Mouse (Mus musculus) C2C12 (cell line): Measurements from ENCODE around the gene Zfp39. TPM values are rescaled to one million over a fixed set of nuclear protein-coding genes. Genes with fewer than 3 reads are reported as not detected.

Experiments
- H3K27me3 ChIP-seq: one replicate; pipeline ENCODE4 v1.6.1; 2011; ENCODE audit not compliant: control insufficient read depth, insufficient read depth, insufficient read length
- H3K36me3 ChIP-seq: one replicate; pipeline ENCODE4 v1.6.1; 2011; ENCODE audit not compliant: control insufficient read depth, insufficient read depth
- H3K4me3 ChIP-seq: one replicate; pipeline ENCODE4 v1.5.1; 2011; ENCODE audit warnings: mild to moderate bottlenecking, control low read depth; ENCODE audit not compliant: poor library complexity, insufficient read depth, severe bottlenecking
- H3K79me2 ChIP-seq: one replicate; pipeline ENCODE4 v1.6.1; 2011; ENCODE audit not compliant: control insufficient read depth, insufficient read depth
- H3K79me3 ChIP-seq: one replicate; pipeline ENCODE4 v1.6.1; 2011; ENCODE audit warnings: low read depth, control low read depth
- H3ac ChIP-seq: one replicate; pipeline ENCODE3; 2011; ENCODE audit warnings: low read depth; ENCODE audit not compliant: control insufficient read depth, insufficient read length
- CEBPB ChIP-seq: IDR thresholded peaks from one replicate; pipeline ENCODE4 v1.6.1; 2011; ENCODE audit warnings: low read depth, mild to moderate bottlenecking, control low read depth, moderate library complexity
- CTCF ChIP-seq: IDR thresholded peaks from one replicate; pipeline ENCODE4 v1.5.1; 2011; ENCODE audit not compliant: control insufficient read depth, insufficient read depth, insufficient read length
- FOSL1 ChIP-seq: IDR thresholded peaks from one replicate; pipeline ENCODE4 v1.8.0; 2011; ENCODE audit warnings: mild to moderate bottlenecking, low read length; ENCODE audit not compliant: poor library complexity, insufficient read depth, severe bottlenecking
- MAX ChIP-seq: IDR thresholded peaks from one replicate; pipeline ENCODE4 v1.6.1; 2011; ENCODE audit warnings: mild to moderate bottlenecking, control low read depth
- MYOD1 ChIP-seq: IDR thresholded peaks from one replicate; pipeline ENCODE4 v1.6.1; 2011; ENCODE audit warnings: low read depth; ENCODE audit not compliant: control insufficient read depth, insufficient read length
- MYOG ChIP-seq: IDR thresholded peaks from one replicate; pipeline ENCODE4 v1.6.1; 2011; ENCODE audit not compliant: control insufficient read depth, insufficient read length; ENCODE audit errors: extremely low read depth
- USF1 ChIP-seq: IDR thresholded peaks from one replicate; pipeline ENCODE4 v1.6.1; 2011; ENCODE audit warnings: low read depth, mild to moderate bottlenecking, control low read depth, moderate library complexity
- polyA plus RNA-seq: library from polyadenylated mRNA; unstranded; fragments of >200 nt; fragmentation: generic; extraction: Trizol; gene quantifications from one replicate; pipeline ENCODE4 v1.2.1, GENCODE M21; 2012; ENCODE audit warnings: missing spikeins

Gene Zfp39
- polyA plus RNA-seq, 1 experiment = 0.64 TPM

GRCm38 (mm10) chr11:58938322-58939087 lies 34.5 kb upstream of the Zfp39 start, which contains the start of gene Rnf187:
TSS of gene Rnf187 (minus strand) at chr11:58938916.
- Histone ChIP-seq H3ac (peak within 1 kb of the TSS; percentile 95), H3K27me3 (no peaks in the 10 kb centered on the region), H3K79me2 (peaks cover 32% of the 10 kb centered on the region), H3K79me3 (peaks cover 18% of the 10 kb centered on the region), H3K36me3 (peaks cover 28% of the 10 kb centered on the region), H3K4me3 (peak within 1 kb of the TSS; percentile 97)
- no peak for TF ChIP-seq MYOG
- TF ChIP-seq FOSL1 = no peak
- TF ChIP-seq MYOD1 = peak; percentile 37
- no peak for TF ChIP-seq USF1
- TF ChIP-seq MAX = peak; percentile 49

- Histone ChIP-seq H3K79me3 (peaks cover 18% of the 10 kb centered on the region), H3K36me3 (peaks cover 31% of the 10 kb centered on the region), H3K27me3 (no peaks in the 10 kb centered on the region), H3ac (peak overlapping the region; percentile 95), H3K4me3 (peak overlapping the region; percentile 97), H3K79me2 (peaks cover 32% of the 10 kb centered on the region)
- TF ChIP-seq USF1 (no peak), MYOD1 (no peak), MYOG (no peak), FOSL1 (no peak), CEBPB (no peak), MAX (no peak), CTCF (no peak)
These were observed 33.9 kb upstream of the Zfp39 start for GRCm38 (mm10) chr11:58937909-58938308.

- TF ChIP-seq CTCF (no peak), CEBPB (no peak), MAX (no peak), MYOG (no peak), FOSL1 (no peak), MYOD1 (no peak), USF1 (no peak)
- no peak overlapping the region for H3ac ChIP-seq
- H3K27me3 ChIP-seq = no peaks in the 10 kb centered on the region
- peaks cover 43% of the 10 kb centered on the region for H3K36me3 ChIP-seq
- H3K79me2 ChIP-seq = peaks cover 11% of the 10 kb centered on the region
- H3K79me3 ChIP-seq = peaks cover 4% of the 10 kb centered on the region
- no peak overlapping the region for H3K4me3 ChIP-seq
These were observed 27.6 kb upstream of the Zfp39 start for GRCm38 (mm10) chr11:58931576-58931975.

GRCm38 (mm10) chr11:58930254-58930653 lies 26.2 kb upstream of the Zfp39 start:
- no peak overlapping the region for H3ac ChIP-seq
- H3K4me3 ChIP-seq = no peak overlapping the region
- TF ChIP-seq CEBPB = no peak
- no peak for TF ChIP-seq MYOD1
- TF ChIP-seq USF1 = no peak
- TF ChIP-seq FOSL1 = no peak
- no peak for TF ChIP-seq CTCF
- H3K27me3 ChIP-seq = no peaks in the 10 kb centered on the region
- H3K36me3 ChIP-seq = peaks cover 31% of the 10 kb centered on the region
- H3K79me2 ChIP-seq = no peaks in the 10 kb centered on the region
- no peaks in the 10 kb centered on the region for H3K79me3 ChIP-seq

- Histone ChIP-seq H3K79me3 (no peaks in the 10 kb centered on the region), H3K79me2 (no peaks in the 10 kb centered on the region)
These were observed 25.6 kb upstream of the Zfp39 start for GRCm38 (mm10) chr11:58929641-58930040.

GRCm38 (mm10) chr11:58929055-58929454 lies 25.0 kb upstream of the Zfp39 start:
- no peak for TF ChIP-seq FOSL1
- TF ChIP-seq CEBPB = no peak
- TF ChIP-seq CTCF = no peak
- TF ChIP-seq MYOG = no peak
- TF ChIP-seq MAX = no peak
- no peak for TF ChIP-seq USF1
- no peak for TF ChIP-seq MYOD1
- H3K79me3 ChIP-seq = no peaks in the 10 kb centered on the region
- H3K79me2 ChIP-seq = no peaks in the 10 kb centered on the region

More at GRCm38 (mm10) chr11:58929641-58930040, 25.6 kb upstream of the Zfp39 start:
- Histone ChIP-seq H3K27me3 (no peaks in the 10 kb centered on the region), H3K4me3 (no peak overlapping the region), H3K36me3 (peaks cover 30% of the 10 kb centered on the region), H3ac (no peak overlapping the region)
- TF ChIP-seq CEBPB (no peak), MYOD1 (no peak), MAX (no peak), CTCF (no peak), MYOG (no peak), FOSL1 (no peak), USF1 (no peak)

More at GRCm38 (mm10) chr11:58929055-58929454, 25.0 kb upstream of the Zfp39 start:
- Histone ChIP-seq H3ac (no peak overlapping the region), H3K27me3 (no peaks in the 10 kb centered on the region), H3K4me3 (no peak overlapping the region), H3K36me3 (peaks cover 25% of the 10 kb centered on the region)
